ENCODE assay signal across 15 mouse cellular contexts in genomic region chr5:146944568-146944967, GRCm38 (mm10). TPM values are rescaled to one million over a fixed set of nuclear protein-coding genes. Genes with fewer than 3 reads are reported as not detected.
DNase-seq lines count a peak whose midpoint lies in the region; ATAC-seq and TF ChIP-seq lines count a peak whose summit lies in the region.
"Had no signal": no experiment of that assay in that cellular context is flagged by ENCODE, and none has a peak within 500 bp of the region (broad histone marks: within the 10 kb centered on the region; RNA-seq: fewer than 3 reads in every experiment).

No protein-coding gene starts in this region.

- DNase-seq in liver (peak; percentile 29), R1 (ENCODE audit: low read depth, low spot score) (peak; percentile 70)
- DNase-seq in liver, embryonic 11.5 days (ENCODE audit: low spot score), result no peak
- DNase-seq in splenic B cell, adult 2 months (ENCODE audit: low read depth, low spot score), result peak; percentile 33
- no peak for DNase-seq in gastrocnemius, postnatal 4 days (ENCODE audit: low spot score in 2 of 2)
- DNase-seq: cerebellum, adult 9-11 months; gastrocnemius, postnatal 14 days; layer of hippocampus, adult 9-11 months; left cerebral cortex, postnatal 4 days; lung, postnatal 10 days had no signal

- no peaks in the 10 kb centered on the region for H3K36me3 ChIP-seq in liver, embryonic 11.5 days (ENCODE audit: control insufficient read depth, insufficient read depth, low read length)
- 0 out of 2 replicates have a peak, but pooled peaks cover under 1% of the 10 kb centered on the region for H3K36me3 ChIP-seq in E14TG2a.4 (ENCODE audit: insufficient read depth, low read length)
- no peaks in the 10 kb centered on the region for H3K36me3 ChIP-seq in splenic B cell, adult 2 months (ENCODE audit: control insufficient read depth, insufficient read depth, low read length, poor library complexity, severe bottlenecking)
- H3K36me3 ChIP-seq in neural tube, embryonic 15.5 days, result no peaks in the 10 kb centered on the region
- H3K36me3 ChIP-seq: embryonic facial prominence, embryonic 10.5 days; hindbrain, embryonic 12.5 days; kidney, embryonic 15.5 days had no signal

- ATAC-seq in liver, embryonic 11.5 days (replicated peaks; ENCODE audit: low FRiP score), result no peak
- no peak for ATAC-seq in neural tube, embryonic 15.5 days (ENCODE audit: low FRiP score)

- no peak overlapping the region for H3K4me2 ChIP-seq in liver, embryonic 11.5 days
- H3K4me2 ChIP-seq in neural tube, embryonic 15.5 days, result no peak overlapping the region
- H3K4me2 ChIP-seq: hindbrain, embryonic 12.5 days; kidney, embryonic 15.5 days had no signal

- H3K9ac ChIP-seq in liver, embryonic 11.5 days (ENCODE audit: low read depth, low read length), result no peak overlapping the region
- H3K9ac ChIP-seq in neural tube, embryonic 15.5 days (replicated peaks), result no peak overlapping the region
- H3K9ac ChIP-seq: hindbrain, embryonic 12.5 days; kidney, embryonic 15.5 days had no signal

- WGBS in liver, embryonic 11.5 days, result 95% methylated on average over 2 of the region's 2 CpGs
- 99% methylated on average over 2 of the region's 2 CpGs for WGBS in neural tube, embryonic 15.5 days

- peaks cover 4% of the 10 kb centered on the region for H3K4me1 ChIP-seq in liver, embryonic 11.5 days (replicated peaks; ENCODE audit: control insufficient read depth, insufficient read depth, low read length)
- peaks cover 44% of the 10 kb centered on the region for H3K4me1 ChIP-seq in E14TG2a.4 (replicated peaks; ENCODE audit: low read depth, low read length)
- H3K4me1 ChIP-seq in neural tube, embryonic 15.5 days, result peaks cover 15% of the 10 kb centered on the region

- no peak overlapping the region for H3K27ac ChIP-seq in liver, embryonic 11.5 days (ENCODE audit: low read depth, low read length)
- H3K27ac ChIP-seq in neural tube, embryonic 15.5 days (replicated peaks), result no peak overlapping the region
- H3K27ac ChIP-seq: embryonic facial prominence, embryonic 10.5 days; hindbrain, embryonic 12.5 days; kidney, embryonic 15.5 days had no signal

- no peaks in the 10 kb centered on the region for H3K27me3 ChIP-seq in liver, embryonic 11.5 days (replicated peaks; ENCODE audit: control insufficient read depth, insufficient read depth, low read length)
- H3K27me3 ChIP-seq in E14TG2a.4 (ENCODE audit: insufficient read depth, low read length), result no peaks in the 10 kb centered on the region
- no peaks in the 10 kb centered on the region for H3K27me3 ChIP-seq in splenic B cell, adult 2 months (ENCODE audit: control insufficient read depth, insufficient read depth, low read length, poor library complexity, severe bottlenecking)
- no peaks in the 10 kb centered on the region for H3K27me3 ChIP-seq in neural tube, embryonic 15.5 days (replicated peaks)
- H3K27me3 ChIP-seq: hindbrain, embryonic 12.5 days; kidney, embryonic 15.5 days had no signal

- peak; percentile 82 for TF ChIP-seq CTCF in E14TG2a.4 (conservative IDR thresholded peaks at IDR 0.05; ENCODE audit: low read length)

- H3K9me3 ChIP-seq in liver, embryonic 11.5 days (ENCODE audit: control insufficient read depth, low read length), result no peaks in the 10 kb centered on the region
- peaks cover 6% of the 10 kb centered on the region; the same call in 1 of the 2 replicates for H3K9me3 ChIP-seq in E14TG2a.4 (ENCODE audit: low read length)
- H3K9me3 ChIP-seq in neural tube, embryonic 15.5 days (replicated peaks), result no peaks in the 10 kb centered on the region
- H3K9me3 ChIP-seq: kidney, embryonic 15.5 days had no signal

- no peak overlapping the region for H3K4me3 ChIP-seq in liver, embryonic 11.5 days (ENCODE audit: low read depth, low read length)
- H3K4me3 ChIP-seq in E14TG2a.4 (replicated peaks; ENCODE audit: low read length), result no peak overlapping the region
- H3K4me3 ChIP-seq in neural tube, embryonic 15.5 days (replicated peaks), result no peak overlapping the region
- H3K4me3 ChIP-seq: embryonic facial prominence, embryonic 10.5 days; hindbrain, embryonic 12.5 days; kidney, embryonic 15.5 days had no signal

RNA-seq across cellular contexts. Expression of gene Gtf3a, which starts 3.9 kb away (rescaled TPM):
- polyA plus RNA-seq in liver, embryonic 11.5 days (2014; fragmentation: Nextera tagmentation; extraction: Ambion mirVana), result 152 and 158 TPM in 2 replicates
- 10 to 100 TPM; 37.6 to 39.0 TPM for total RNA-seq in gastrocnemius, postnatal 4 days (2021)
- polyA plus RNA-seq in neural tube, embryonic 15.5 days (2015; fragmentation: Nextera tagmentation; extraction: Ambion mirVana), result 107 and 115 TPM in 2 replicates

RNA-seq across cellular contexts. Expression of gene Mtif3, which starts 19.0 kb away (rescaled TPM):
- polyA plus RNA-seq in liver, embryonic 11.5 days (2014; fragmentation: Nextera tagmentation; extraction: Ambion mirVana), result 23.2 and 25.0 TPM in 2 replicates
- 10 to 100 TPM; 20.6 to 21.0 TPM for total RNA-seq in gastrocnemius, postnatal 4 days (2021)
- polyA plus RNA-seq in neural tube, embryonic 15.5 days (2015; fragmentation: Nextera tagmentation; extraction: Ambion mirVana), result 25.7 and 31.7 TPM in 2 replicates

Comparison
In these comparisons a context has a peak if more than half of its experiments do, and no peak if none do; other contexts are left out.
1. DNase-seq: peak in liver (single experiment), R1 (single experiment) and splenic B cell, adult 2 months (single experiment); none in liver, embryonic 11.5 days (single experiment) and gastrocnemius, postnatal 4 days (0 of 2).